Mouse (Mus musculus) cortical plate, adult 2 months (tissue): ENCODE measurements at regions not wholly inside any gene's neighbourhood (a gene's known extent, or its start where the extent isn't known, plus 50 kb on each side); places are given as distances from the start of the nearest gene placed in this dataset.
A peak's percentile ranks its signal among the peaks of the same experiment; 100 is the strongest.

ENCODE experiments used
- H3K27ac ChIP-seq: fragments of 200-500 bp; 2 replicates; pipeline ENCODE4 v1.5.1; 2012; ENCODE audit warnings: low read length, control low read depth, inconsistent platforms; ENCODE audit not compliant: insufficient read depth
- H3K4me1 ChIP-seq: fragments of 200-500 bp; 2 replicates; pipeline ENCODE4 v1.6.1; 2011; ENCODE audit warnings: low read length; ENCODE audit not compliant: control insufficient read depth, insufficient read depth
- H3K4me3 ChIP-seq: fragments of 200-500 bp; 2 replicates; pipeline ENCODE4 v1.5.1; 2011; ENCODE audit warnings: mild to moderate bottlenecking, low read length, control low read depth; ENCODE audit not compliant: insufficient read depth
- CTCF ChIP-seq: fragments of 200-500 bp; IDR thresholded peaks from 2 replicates; pipeline ENCODE4 v1.5.1; 2011; ENCODE audit warnings: mild to moderate bottlenecking, control low read depth, low read length; ENCODE audit not compliant: insufficient read depth; ENCODE audit errors: extremely low read depth
- POLR2A ChIP-seq: fragments of 200-500 bp; IDR thresholded peaks from 2 replicates; pipeline ENCODE4 v1.6.1; 2011; ENCODE audit warnings: mild to moderate bottlenecking, low read length, control low read depth; ENCODE audit not compliant: insufficient read depth; ENCODE audit errors: extremely low read depth

GRCm38 (mm10) chr17:92159325-92159724, 1039.5 kb upstream of the Adcyap1 start:
- no peak overlapping the region for H3K27ac ChIP-seq
- H3K4me3 ChIP-seq = no peak overlapping the region
- no peak for TF ChIP-seq POLR2A
- TF ChIP-seq CTCF = no peak
- H3K4me1 ChIP-seq = no peaks in the 10 kb centered on the region

DNA sequence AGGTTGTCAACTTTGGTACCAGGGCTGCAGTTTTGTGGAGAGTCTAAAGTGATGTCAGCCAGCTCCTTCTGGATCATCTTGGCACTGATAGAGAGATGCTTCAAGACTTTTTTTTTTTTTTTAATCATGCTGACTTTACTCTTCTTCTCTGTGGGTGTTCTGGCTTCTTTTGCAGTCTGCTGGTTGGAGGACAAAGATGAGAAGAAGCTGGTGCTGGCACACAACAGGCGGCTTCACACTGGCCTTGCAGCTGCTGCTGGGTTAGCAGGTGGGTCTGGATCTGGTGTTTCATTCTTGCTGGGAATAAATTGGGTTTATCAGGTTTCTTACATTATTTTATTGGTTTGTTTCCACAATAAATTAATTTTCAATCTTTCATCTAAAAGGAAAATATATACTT, 1013.1 kb upstream of the Adcyap1 start:
- no peak for TF ChIP-seq POLR2A
- TF ChIP-seq CTCF = no peak
- no peaks in the 10 kb centered on the region for H3K4me1 ChIP-seq
- no peak overlapping the region for H3K4me3 ChIP-seq
- H3K27ac ChIP-seq = no peak overlapping the region

DNA sequence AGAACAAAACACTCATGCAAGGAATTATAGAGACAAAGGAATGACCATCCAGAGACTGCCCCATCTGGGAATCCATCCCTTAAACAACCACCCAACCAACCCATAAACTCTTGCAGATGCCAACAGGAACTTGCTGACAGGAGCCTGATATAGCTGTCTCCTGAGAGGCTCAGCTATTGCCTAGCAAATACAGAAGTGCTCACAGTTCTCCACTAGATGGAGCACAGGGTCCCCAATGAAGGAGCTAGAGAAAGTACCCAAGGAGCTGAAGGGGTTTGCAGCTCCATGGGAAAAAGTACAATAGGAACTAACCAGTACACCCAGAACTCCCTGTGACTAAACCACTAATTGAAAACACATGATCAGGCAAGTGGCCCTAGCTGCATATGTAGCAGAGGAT, 988.1 kb upstream of the Adcyap1 start:
- Histone ChIP-seq H3K27ac (no peak overlapping the region), H3K4me1 (no peaks in the 10 kb centered on the region), H3K4me3 (no peak overlapping the region)
- TF ChIP-seq CTCF (peak; percentile 30; the same call in 1 of the 2 replicates), POLR2A (no peak)

DNA sequence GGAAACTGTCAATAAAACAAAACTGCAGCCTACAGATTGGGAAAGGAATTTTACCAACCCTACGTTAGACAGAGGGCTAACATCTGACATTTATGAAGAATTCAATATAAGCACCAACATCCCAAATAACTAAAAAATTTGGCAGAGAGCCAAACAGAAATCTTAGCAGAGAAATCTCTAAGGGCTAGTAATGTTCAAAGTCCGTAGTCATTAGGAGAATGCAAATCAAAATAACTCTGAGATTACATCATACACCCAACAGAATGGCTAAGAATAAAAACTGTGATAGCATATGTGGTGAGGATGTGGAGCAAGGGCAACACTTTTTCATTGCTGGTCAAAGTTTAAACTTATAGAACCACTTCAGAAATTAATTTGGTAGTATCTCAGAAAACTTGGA, 982.4 kb upstream of the Adcyap1 start:
- no peak for TF ChIP-seq POLR2A
- no peak for TF ChIP-seq CTCF
- H3K4me3 ChIP-seq = no peak overlapping the region
- H3K27ac ChIP-seq = no peak overlapping the region
- H3K4me1 ChIP-seq = no peaks in the 10 kb centered on the region
